Mouse (Mus musculus) thymus, adult 18-20 months (tissue): ENCODE data around the gene Nid1.

Source experiments
- DNase-seq, 2 experiments: peaks; one replicate each; pipeline ENCODE4 v3.0.0; 2022; ENCODE audit warnings: mixed read lengths in 2 of 2

Gene Nid1

GRCm38 (mm10) chr13:13547889-13548288, 110.5 kb downstream of the Nid1 start:
- DNase-seq: no peak

- DNase-seq: no peak
Measured at GRCm38 (mm10) chr13:13548431-13549190, 111.3 kb downstream of the Nid1 start.

- no peak for DNase-seq
Measured at GRCm38 (mm10) chr13:13549687-13550660, 112.6 kb downstream of the Nid1 start.

GRCm38 (mm10) chr13:13552020-13552419, 114.7 kb downstream of the Nid1 start:
- DNase-seq: no peak

GRCm38 (mm10) chr13:13553660-13554059, 116.3 kb downstream of the Nid1 start:
- no peak for DNase-seq

- DNase-seq: no peak
Measured at GRCm38 (mm10) chr13:13555196-13555595, 117.8 kb downstream of the Nid1 start.

GRCm38 (mm10) chr13:13557001-13557743, 119.8 kb downstream of the Nid1 start:
- DNase-seq: no peak

GRCm38 (mm10) chr13:13558251-13558650, 120.9 kb downstream of the Nid1 start:
- DNase-seq: no peak

- DNase-seq: peak; percentile 30 to 62
Measured at GRCm38 (mm10) chr13:13558900-13559299, 121.5 kb downstream of the Nid1 start.
